Mouse (Mus musculus) lung, postnatal 14 days (tissue): ENCODE measurements around the gene Upf1.

Source experiments
- DNase-seq: peaks from one replicate; pipeline ENCODE4 v3.0.0; 2021

Upf1 gene

DNA sequence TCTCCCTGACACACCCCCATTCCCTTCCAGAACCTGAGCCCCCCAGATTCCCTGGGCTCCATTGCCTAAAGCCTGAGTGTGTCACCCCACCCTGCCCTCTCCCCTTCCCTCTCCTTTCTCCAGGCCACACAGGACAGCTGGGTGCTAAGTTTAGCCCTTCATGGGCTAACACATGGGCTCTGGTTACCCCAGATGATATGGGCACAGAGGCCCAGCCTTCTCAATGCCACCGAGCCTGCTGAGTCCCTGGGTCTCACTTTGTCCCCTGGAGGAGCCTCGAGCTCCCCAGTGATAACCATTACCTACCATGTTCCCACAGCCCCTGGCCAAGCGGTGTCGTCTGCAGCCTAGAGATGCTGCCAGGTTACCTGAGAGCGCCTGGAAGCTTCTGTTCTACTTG is 35.2 kb downstream of the Upf1 start:
- DNase-seq = no peak

GRCm38 (mm10) chr8:70316511-70317504 is 36.3 kb downstream of the Upf1 start:
- peak; percentile 31 for DNase-seq

DNA sequence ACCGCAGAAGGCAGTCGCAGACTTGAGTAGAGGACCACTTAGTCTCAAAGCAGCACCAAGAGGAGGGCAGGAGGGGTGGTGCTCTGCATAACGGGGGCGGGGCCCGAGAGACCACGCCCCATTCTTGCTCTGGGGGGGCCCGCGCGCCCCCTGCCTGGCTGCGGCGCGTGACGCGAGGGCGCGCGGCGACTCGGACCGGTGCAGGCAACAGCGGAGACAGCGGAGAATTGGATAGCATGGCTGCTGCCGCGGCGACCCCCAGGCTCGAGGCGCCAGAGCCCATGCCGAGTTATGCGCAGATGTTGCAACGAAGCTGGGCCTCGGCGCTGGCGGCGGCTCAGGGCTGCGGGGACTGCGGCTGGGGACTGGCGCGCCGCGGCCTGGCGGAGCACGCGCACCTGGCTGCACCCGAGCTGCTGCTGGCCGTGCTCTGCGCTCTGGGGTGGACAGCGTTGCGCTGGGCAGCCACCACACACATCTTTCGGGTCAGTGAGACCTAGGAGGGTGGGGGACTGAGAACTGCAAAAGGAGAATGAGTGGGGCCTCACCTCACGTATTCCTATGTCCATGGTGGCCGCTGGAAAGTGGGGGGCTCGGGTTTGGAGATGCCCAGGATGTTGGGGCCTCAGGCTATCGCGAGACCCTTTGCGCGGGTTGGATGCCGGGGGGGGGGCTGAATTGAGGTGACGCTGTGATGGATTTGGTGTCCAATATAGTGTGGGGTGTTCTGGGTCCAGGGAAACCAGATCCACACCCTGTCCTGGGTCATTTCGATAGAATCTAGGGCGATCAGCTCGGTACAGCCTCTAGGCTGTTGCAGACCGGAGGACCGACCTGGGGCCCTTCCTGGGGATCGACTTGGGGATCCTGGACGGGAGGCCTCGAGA is 37.2 kb downstream of the Upf1 start, which contains the start of gene Cers1:
TSS of gene Cers1 (plus strand) at position 152 of the 887 bp plus-strand sequence.
- peak; percentile 59 for DNase-seq

GRCm38 (mm10) chr8:70313399-70313798 is 39.7 kb downstream of the Upf1 start:
- DNase-seq = no peak

- DNase-seq = no peak
Observed at GRCm38 (mm10) chr8:70309311-70309710, 43.8 kb downstream of the Upf1 start.

- no peak for DNase-seq
Observed at GRCm38 (mm10) chr8:70302901-70303300, 50.2 kb downstream of the Upf1 start.

DNA sequence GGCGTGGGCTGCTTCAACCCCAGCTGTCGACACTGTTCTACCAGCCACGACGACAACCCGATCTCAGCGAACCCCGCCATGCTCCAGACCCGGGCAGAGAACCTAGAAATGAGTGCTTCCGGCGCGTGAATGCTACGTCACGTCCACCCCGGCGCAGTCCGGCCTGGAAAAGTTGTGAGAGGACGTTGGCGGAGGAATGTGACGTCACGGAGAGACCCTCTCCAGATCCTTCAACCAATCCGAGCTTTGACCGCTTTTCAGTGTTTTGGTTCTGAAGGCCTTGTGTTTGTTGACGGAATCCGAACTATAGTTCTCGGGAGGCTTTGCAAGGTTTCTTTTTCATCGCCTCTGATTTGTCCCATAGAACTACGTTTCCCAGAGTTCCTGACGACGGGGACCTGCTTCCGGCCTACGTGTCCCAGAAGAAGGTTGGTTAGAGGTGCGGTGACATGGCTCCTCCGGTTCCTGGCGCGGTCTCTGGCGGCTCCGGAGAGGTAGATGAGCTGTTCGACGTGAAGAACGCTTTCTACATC is 50.7 kb downstream of the Upf1 start, which contains the start of the genes Ddx49 and Cope:
TSS of gene Ddx49 (minus strand) at position 132 of the 533 bp plus-strand sequence.
TSS of gene Cope (plus strand) at position 161 of the 533 bp plus-strand sequence.
- peak; percentile 93 for DNase-seq

- no peak for DNase-seq
Observed at GRCm38 (mm10) chr8:70300881-70301280, 52.2 kb downstream of the Upf1 start.

GRCm38 (mm10) chr8:70293988-70294405 is 59.1 kb downstream of the Upf1 start:
- peak; percentile 54 for DNase-seq

DNA sequence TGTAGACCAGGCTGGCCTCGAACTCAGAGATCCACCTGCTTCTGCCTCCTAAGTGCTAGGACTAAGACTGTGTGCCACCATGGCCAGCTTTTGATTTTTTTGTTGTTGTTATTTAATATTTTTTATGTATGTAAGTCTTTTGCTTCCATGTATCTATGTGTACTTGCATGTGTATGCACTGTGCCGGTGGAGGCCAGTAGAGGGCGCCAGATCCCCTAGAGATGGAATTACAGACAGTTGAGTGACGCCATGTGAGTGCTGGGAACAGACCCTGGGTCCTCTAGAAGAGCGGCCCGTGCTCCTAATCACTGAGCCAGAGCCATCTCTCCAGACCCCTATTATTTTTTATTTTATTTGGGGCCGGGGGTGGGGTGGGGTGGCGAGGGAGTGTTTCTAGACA is 66.3 kb downstream of the Upf1 start:
- DNase-seq = no peak

DNA sequence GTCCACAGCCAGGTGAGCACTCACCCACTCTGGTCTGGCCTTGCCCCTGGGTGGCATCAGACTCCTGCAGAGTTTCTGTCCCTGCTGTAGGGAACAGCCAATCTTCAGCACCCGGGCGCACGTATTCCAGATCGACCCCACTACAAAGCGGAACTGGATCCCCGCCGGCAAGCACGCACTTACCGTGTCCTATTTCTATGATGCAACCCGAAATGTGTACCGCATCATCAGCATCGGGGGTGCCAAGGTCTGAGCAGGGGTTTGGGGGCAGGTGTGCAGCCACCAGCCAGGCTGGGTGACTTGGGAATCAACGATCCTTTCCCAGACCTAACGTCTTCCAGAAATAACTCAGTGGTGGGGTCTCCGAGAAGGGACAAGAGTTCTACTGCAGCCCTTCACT is 67.8 kb downstream of the Upf1 start:
- no peak for DNase-seq

- DNase-seq = no peak
Observed at GRCm38 (mm10) chr8:70284421-70284820, 68.7 kb downstream of the Upf1 start.

GRCm38 (mm10) chr8:70283136-70284077 is 69.7 kb downstream of the Upf1 start:
- DNase-seq = peak; percentile 41

DNA sequence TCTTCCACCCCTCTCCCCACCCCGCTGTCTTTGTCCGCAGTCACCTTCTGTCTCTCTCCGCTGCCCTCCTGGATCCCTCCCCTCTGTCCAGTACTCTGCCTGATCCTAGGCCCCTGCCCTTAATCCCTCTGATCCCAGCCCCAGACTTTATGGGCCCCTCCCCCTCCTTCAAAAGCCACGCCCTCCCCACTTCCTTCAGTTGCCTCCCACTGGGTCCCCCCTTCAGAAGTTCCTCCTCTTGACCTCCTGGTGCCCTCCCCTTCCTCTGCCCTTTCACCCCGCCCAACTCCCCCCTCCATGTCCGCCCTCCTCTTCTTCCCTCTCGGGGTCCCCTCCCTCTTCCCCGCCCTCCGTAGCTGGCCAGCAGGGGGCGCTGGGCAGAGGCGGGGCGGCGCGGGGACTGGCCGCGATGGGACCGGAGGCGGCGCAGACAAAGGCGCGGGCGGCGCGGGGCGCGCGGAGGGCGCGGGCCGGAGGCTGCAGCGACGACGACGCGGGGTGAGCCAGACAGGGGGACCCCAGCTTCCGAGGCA is 70.4 kb downstream of the Upf1 start, which contains the start of gene Homer3:
TSS of gene Homer3 (plus strand) at position 225 of the 533 bp plus-strand sequence.
- peak; percentile 94 for DNase-seq
